Comparison of ENCODE assay signal across 22 mouse cellular contexts in the genomic region with DNA sequence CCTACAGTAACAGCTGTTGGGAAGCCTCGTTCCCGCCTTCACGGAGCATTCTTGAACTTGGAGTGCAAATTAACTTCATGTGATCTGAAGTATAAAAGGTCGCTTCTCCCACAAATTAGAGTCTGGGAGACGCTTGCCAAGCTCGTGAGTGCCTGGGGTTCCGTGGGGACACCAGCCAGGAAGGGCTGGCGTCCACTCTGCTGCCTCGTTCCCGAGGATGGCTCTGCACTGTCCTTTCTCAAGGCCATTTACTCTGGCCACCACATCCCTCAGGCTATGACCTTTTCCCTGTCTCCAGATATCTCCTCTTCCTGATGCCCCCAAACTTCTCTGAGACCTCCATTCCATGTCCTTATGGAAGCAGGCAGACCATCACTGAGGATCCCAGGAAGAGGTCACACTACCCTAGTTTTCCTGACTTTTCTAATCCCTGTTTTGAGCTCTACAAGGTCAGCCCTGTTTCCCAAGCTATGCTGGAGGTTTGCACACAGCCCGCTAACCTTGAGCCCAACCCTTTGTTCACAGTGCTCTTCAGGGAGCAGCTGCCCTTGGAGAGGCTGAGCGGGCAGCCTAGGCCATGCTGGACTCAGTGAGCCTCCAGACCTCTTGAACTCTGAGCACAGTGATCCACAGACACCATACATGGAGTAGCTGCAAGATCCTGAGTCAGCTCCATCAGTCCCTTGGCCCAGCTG. TPM values are rescaled to one million over a fixed set of nuclear protein-coding genes. Genes with fewer than 3 reads are reported as not detected.
A peak's percentile ranks its signal among the peaks of the same experiment; 100 is the strongest.
DNase-seq lines count a peak whose midpoint lies in the region; ATAC-seq lines count a peak whose summit lies in the region.
"Had no signal": no experiment of that assay in that cellular context is flagged by ENCODE, and none has a peak within 500 bp of the region (broad histone marks: within the 10 kb centered on the region; RNA-seq: fewer than 3 reads in every experiment).

No protein-coding gene starts in this region.

- intact Hi-C loops in gastrocnemius, postnatal 36 days (cut with DNase I) = no loop called here

- ATAC-seq in activated CD4-positive, CD25-positive, alpha-beta regulatory T cell, adult 4 months = no peak
- ATAC-seq: midbrain, embryonic 15.5 days; Patski had no signal

- peak; percentile 8 for DNase-seq in gastrocnemius, postnatal 10 days
- no peak for DNase-seq in gastrocnemius, postnatal 36 days
- peak; percentile 64 for DNase-seq in ovary, adult 18-20 months (ENCODE audit: low spot score)
- no peak for DNase-seq in ovary, postnatal 14 days (ENCODE audit: low spot score)
- peak; percentile 28 for DNase-seq in brain, adult 2 months (ENCODE audit: low read depth, low spot score)
- DNase-seq in testis, postnatal 10 days (ENCODE audit: low spot score) = peak; percentile 63
- no peak for DNase-seq in spleen, postnatal 10 days (ENCODE audit: low spot score in 2 of 2)
- DNase-seq: gastrocnemius, postnatal 25 days; lung, postnatal 14 days; thymus, postnatal 25 days had no signal

RNA-seq across cellular contexts. Expression of gene Psmg3, which starts 23.1 kb away (rescaled TPM):
- 10 to 100 TPM in 1 of 2 experiments, 1 to 10 TPM in 1; 9.6 to 10.2 TPM for total RNA-seq in gastrocnemius, postnatal 10 days (2021)
- total RNA-seq in gastrocnemius, postnatal 36 days (2021) = 1 to 10 TPM; 6.7 to 8.7 TPM
- polyA plus RNA-seq in activated CD4-positive, CD25-positive, alpha-beta regulatory T cell, adult 4 months (2017; shearing (Covaris generic)) = 10 to 100 TPM; 46.1 to 52.5 TPM

RNA-seq across cellular contexts. Expression of gene Gm26938, which starts 23.6 kb away (rescaled TPM):
- not detected for total RNA-seq in gastrocnemius, postnatal 10 days (2021)
- not detected for total RNA-seq in gastrocnemius, postnatal 36 days (2021)
- not detected for polyA plus RNA-seq in activated CD4-positive, CD25-positive, alpha-beta regulatory T cell, adult 4 months (2017; shearing (Covaris generic))
- total RNA-seq: common myeloid progenitor, adult 5-6 weeks; gastrocnemius, postnatal 25 days; left cerebral cortex, adult 2 months had no signal
- polyA plus RNA-seq: heart, postnatal 0 days; hindbrain, embryonic 11.5 days; intestine, embryonic 14.5 days; limb, embryonic 13.5 days; liver, embryonic 15.5 days; midbrain, embryonic 15.5 days; Patski; spleen, adult 2 months; stomach, embryonic 16.5 days had no signal

RNA-seq across cellular contexts. Expression of gene Tmem184a, which starts 30.1 kb away (rescaled TPM):
- total RNA-seq in gastrocnemius, postnatal 10 days (2021) = under 1 TPM; 0.32 to 0.52 TPM
- 1 to 10 TPM in 1 of 2 experiments, under 1 TPM in 1; 0.96 to 1.4 TPM for total RNA-seq in gastrocnemius, postnatal 36 days (2021)
- polyA plus RNA-seq in activated CD4-positive, CD25-positive, alpha-beta regulatory T cell, adult 4 months (2017; shearing (Covaris generic)) = under 1 TPM in 1 of 2 experiments, not detected in 1; 0.24 TPM
- polyA plus RNA-seq: Patski had no signal

RNA-seq across cellular contexts. Expression of gene Elfn1, which starts 58.0 kb away (rescaled TPM):
- 1 to 10 TPM in 1 of 2 experiments, under 1 TPM in 1; 0.99 to 1.0 TPM for total RNA-seq in gastrocnemius, postnatal 10 days (2021)
- not detected for total RNA-seq in gastrocnemius, postnatal 36 days (2021)
- not detected for polyA plus RNA-seq in activated CD4-positive, CD25-positive, alpha-beta regulatory T cell, adult 4 months (2017; shearing (Covaris generic))
- total RNA-seq: common myeloid progenitor, adult 5-6 weeks; gastrocnemius, postnatal 25 days had no signal

RNA-seq across cellular contexts. Expression of gene Mafk, which starts 58.5 kb away (rescaled TPM):
- 1 to 10 TPM; 8.8 to 9.6 TPM for total RNA-seq in gastrocnemius, postnatal 10 days (2021)
- total RNA-seq in gastrocnemius, postnatal 36 days (2021) = 10 to 100 TPM; 16.6 to 21.4 TPM
- polyA plus RNA-seq in activated CD4-positive, CD25-positive, alpha-beta regulatory T cell, adult 4 months (2017; shearing (Covaris generic)) = 10 to 100 TPM; 10.4 to 16.7 TPM

Comparison
In these comparisons a context has a peak if more than half of its experiments do, and no peak if none do; other contexts are left out.
1. DNase-seq: peak in gastrocnemius, postnatal 10 days (single experiment), ovary, adult 18-20 months (single experiment), brain, adult 2 months (single experiment) and testis, postnatal 10 days (single experiment); none in gastrocnemius, postnatal 36 days (0 of 2), ovary, postnatal 14 days (single experiment) and spleen, postnatal 10 days (0 of 2).